Mouse (Mus musculus) embryonic fibroblast, embryonic 13.5 days (primary cell): ENCODE data around the gene Bag3.

ENCODE experiments used
- CTCF ChIP-seq: IDR thresholded peaks from 2 replicates; pipeline ENCODE4 v1.5.1; 2011; ENCODE audit warnings: mild to moderate bottlenecking, control low read depth, low read length, moderate library complexity, borderline replicate concordance; ENCODE audit not compliant: insufficient read depth
- POLR2A ChIP-seq: IDR thresholded peaks from 2 replicates; pipeline ENCODE4 v1.6.1; 2011; ENCODE audit warnings: low read depth, mild to moderate bottlenecking, control low read depth, low read length, moderate library complexity

GRCm38 (mm10) chr7:128516346-128516745, 7.1 kb upstream of the Bag3 start:
- TF ChIP-seq CTCF (no peak), POLR2A (no peak)
